9 mouse cellular contexts compared by ENCODE assay signal in the genomic region with DNA sequence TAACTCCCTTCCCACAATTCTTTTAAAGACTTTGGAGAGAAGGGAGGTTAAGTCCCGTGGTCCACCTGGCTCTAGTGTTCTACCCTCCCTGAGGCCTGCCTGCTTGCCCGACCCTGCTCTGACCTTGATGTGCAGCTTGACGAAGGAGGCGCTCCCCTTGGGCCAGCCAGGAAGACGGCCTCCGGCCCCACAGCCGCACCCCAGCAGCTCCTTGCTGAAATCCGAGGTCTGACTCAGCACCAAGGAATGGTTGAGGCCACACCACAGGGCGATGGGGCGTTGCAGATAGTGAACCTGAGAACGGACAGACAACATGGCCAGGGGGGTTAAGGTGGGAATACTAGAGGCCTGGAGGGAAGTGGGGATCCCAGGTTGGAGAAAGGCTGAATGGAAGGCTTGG. TPM values are rescaled to one million over a fixed set of nuclear protein-coding genes. Genes with fewer than 3 reads are reported as not detected.
DNase-seq lines count a peak whose midpoint lies in the region; ATAC-seq lines count a peak whose summit lies in the region.
"Had no signal": no experiment of that assay in that cellular context is flagged by ENCODE, and none has a peak within 500 bp of the region (broad histone marks: within the 10 kb centered on the region; RNA-seq: fewer than 3 reads in every experiment).

A gene (minus strand): TSS at position 235 of the 400 bp plus-strand sequence.

- WGBS in hindbrain, embryonic 14.5 days = 64% methylated on average over 11 of the region's 11 CpGs
- 46% methylated on average over 11 of the region's 11 CpGs for WGBS in lung, embryonic 15.5 days

- ATAC-seq in hindbrain, embryonic 14.5 days (ENCODE audit: low FRiP score) = no peak
- ATAC-seq in lung, embryonic 15.5 days (ENCODE audit: borderline replicate concordance, extremely low read depth, low FRiP score, low TSS enrichment) = no peak
- ATAC-seq in activated CD4-positive, CD25-positive, alpha-beta regulatory T cell, adult 4 months = no peak

- H3K9ac ChIP-seq in hindbrain, embryonic 14.5 days = no peak within 1 kb of the TSS
- H3K9ac ChIP-seq in lung, embryonic 15.5 days = no peak within 1 kb of the TSS

- no peak within 1 kb of the TSS for H3K4me3 ChIP-seq in hindbrain, embryonic 14.5 days (replicated peaks; ENCODE audit: low read length)
- H3K4me3 ChIP-seq in lung, embryonic 15.5 days = no peak within 1 kb of the TSS
- H3K4me3 ChIP-seq: erythroblast, embryonic 14.5 days had no signal

- H3K27ac ChIP-seq in hindbrain, embryonic 14.5 days = no peak within 1 kb of the TSS
- H3K27ac ChIP-seq in lung, embryonic 15.5 days = no peak within 1 kb of the TSS

- no peaks in the 10 kb centered on the region for H3K36me3 ChIP-seq in hindbrain, embryonic 14.5 days (replicated peaks; ENCODE audit: control insufficient read depth, insufficient read depth)
- no peaks in the 10 kb centered on the region for H3K36me3 ChIP-seq in lung, embryonic 15.5 days

- no peak within 1 kb of the TSS for H3K4me2 ChIP-seq in hindbrain, embryonic 14.5 days (replicated peaks)
- H3K4me2 ChIP-seq in lung, embryonic 15.5 days = no peak within 1 kb of the TSS

- H3K9me3 ChIP-seq in hindbrain, embryonic 14.5 days (ENCODE audit: control insufficient read depth, low read length) = no peaks in the 10 kb centered on the region
- H3K9me3 ChIP-seq in lung, embryonic 15.5 days = no peaks in the 10 kb centered on the region

- 0 out of 2 replicates have a peak, but pooled peaks cover 3% of the 10 kb centered on the region for H3K27me3 ChIP-seq in hindbrain, embryonic 14.5 days (ENCODE audit: control insufficient read depth, insufficient read depth, low read length)
- no peaks in the 10 kb centered on the region for H3K27me3 ChIP-seq in lung, embryonic 15.5 days

- 0 out of 2 replicates have a peak, but pooled peaks cover under 1% of the 10 kb centered on the region for H3K4me1 ChIP-seq in hindbrain, embryonic 14.5 days (replicated peaks; ENCODE audit: control insufficient read depth, insufficient read depth, low read length)
- peaks cover 44% of the 10 kb centered on the region for H3K4me1 ChIP-seq in lung, embryonic 15.5 days

- peak; percentile 53 for DNase-seq in 416B (ENCODE audit: low read depth)
- DNase-seq in R1 (ENCODE audit: low read depth, low spot score) = peak; percentile 84
- peak; percentile 50 for DNase-seq in gastrocnemius, adult 18-20 months (ENCODE audit: low spot score)
- no peak for DNase-seq in hindbrain, embryonic 14.5 days (ENCODE audit: low spot score)
- DNase-seq in spleen, postnatal 14 days (ENCODE audit: low spot score in 2 of 2) = no peak
- no peak for DNase-seq in cerebellum, adult 8-10 months

RNA-seq across cellular contexts. Expression of the gene that starts here (rescaled TPM):
- total RNA-seq in gastrocnemius, adult 18-20 months (2021) = 10 to 100 TPM; 31.2 to 44.1 TPM
- polyA plus RNA-seq in hindbrain, embryonic 14.5 days (2014; fragmentation: Nextera tagmentation; extraction: Ambion mirVana) = 23.9 and 28.5 TPM in 2 replicates
- 130 TPM in 2 replicates for polyA plus RNA-seq in lung, embryonic 15.5 days (2015; fragmentation: Nextera tagmentation; extraction: Ambion mirVana)
- under 1 TPM in 1 of 2 experiments, not detected in 1; 0.53 TPM for polyA plus RNA-seq in activated CD4-positive, CD25-positive, alpha-beta regulatory T cell, adult 4 months (2017; shearing (Covaris generic))

Comparison
In these comparisons a context has a peak if more than half of its experiments do, and no peak if none do; other contexts are left out.
1. RNA of the gene that starts here (polyA plus RNA-seq): 130 TPM in lung, embryonic 15.5 days and 23.9 to 28.5 TPM in hindbrain, embryonic 14.5 days; 0.53 TPM in activated CD4-positive, CD25-positive, alpha-beta regulatory T cell, adult 4 months; every median in the first group is over 10 times any median in the second.
2. DNase-seq: peak in 416B (single experiment), R1 (single experiment) and gastrocnemius, adult 18-20 months (single experiment); none in hindbrain, embryonic 14.5 days (single experiment), spleen, postnatal 14 days (0 of 2) and cerebellum, adult 8-10 months (single experiment).